Mouse (Mus musculus): ENCODE data around the gene Pla2g2d. TPM values are rescaled to one million over a fixed set of nuclear protein-coding genes. Genes with fewer than 3 reads are reported as not detected.
"Not testable (repeated sequence)": the region's sequence is repeated elsewhere in the genome, so short reads cannot be mapped to it uniquely, and the experiment has no call there.

Pla2g2d gene
- polyA plus RNA-seq, 1 experiment from 2014 or later: 0.08 TPM

- H3K9ac ChIP-seq: no peak overlapping the region
- no peaks in the 10 kb centered on the region for H3K9me3 ChIP-seq (replicated peaks)
- peaks cover 10% of the 10 kb centered on the region for H3K4me1 ChIP-seq
- no peaks in the 10 kb centered on the region for H3K27me3 ChIP-seq
- no peak overlapping the region for H3K4me2 ChIP-seq
- H3K36me3 ChIP-seq (ENCODE audit: poor library complexity, severe bottlenecking): no peaks in the 10 kb centered on the region
- no peak for ATAC-seq
- no peak overlapping the region for H3K27ac ChIP-seq
- WGBS: 85% methylated on average over 7 of the region's 7 CpGs
- H3K4me3 ChIP-seq: no peak overlapping the region
Observed at GRCm38 (mm10) chr4:138806920-138807541, 31.5 kb downstream of the Pla2g2d start.

- H3K4me1 ChIP-seq: peaks cover 5% of the 10 kb centered on the region; the same call in 1 of the 2 replicates
- H3K27me3 ChIP-seq: no peaks in the 10 kb centered on the region
- H3K27ac ChIP-seq: no peak overlapping the region
- no peaks in the 10 kb centered on the region for H3K9me3 ChIP-seq (replicated peaks)
- no peaks in the 10 kb centered on the region for H3K36me3 ChIP-seq (ENCODE audit: poor library complexity, severe bottlenecking)
- H3K9ac ChIP-seq: no peak overlapping the region
- no peak overlapping the region for H3K4me2 ChIP-seq
- no peak for ATAC-seq
- H3K4me3 ChIP-seq: no peak overlapping the region
- WGBS: 86% methylated on average over 9 of the region's 9 CpGs
Observed at GRCm38 (mm10) chr4:138816166-138816565, 40.6 kb downstream of the Pla2g2d start.

GRCm38 (mm10) chr4:138817736-138818135 lies 42.2 kb downstream of the Pla2g2d start:
- no peaks in the 10 kb centered on the region for H3K36me3 ChIP-seq (ENCODE audit: poor library complexity, severe bottlenecking)
- no peaks in the 10 kb centered on the region for H3K27me3 ChIP-seq
- WGBS: 85% methylated on average over 6 of the region's 6 CpGs
- ATAC-seq: no peak
- H3K4me3 ChIP-seq: no peak overlapping the region
- H3K9me3 ChIP-seq (replicated peaks): peaks cover 6% of the 10 kb centered on the region
- H3K4me1 ChIP-seq: peaks cover 5% of the 10 kb centered on the region; the same call in 1 of the 2 replicates
- no peak overlapping the region for H3K9ac ChIP-seq
- no peak overlapping the region for H3K4me2 ChIP-seq
- no peak overlapping the region for H3K27ac ChIP-seq

- H3K4me3 ChIP-seq: no peak overlapping the region
- no peak overlapping the region for H3K4me2 ChIP-seq
- no peak for ATAC-seq
- H3K27ac ChIP-seq: no peak overlapping the region
- no peaks in the 10 kb centered on the region for H3K27me3 ChIP-seq
- peaks cover 5% of the 10 kb centered on the region; the same call in 1 of the 2 replicates for H3K4me1 ChIP-seq
- no peaks in the 10 kb centered on the region for H3K36me3 ChIP-seq (ENCODE audit: poor library complexity, severe bottlenecking)
- 32% methylated on average over 8 of the region's 8 CpGs for WGBS
- H3K9me3 ChIP-seq (replicated peaks): peaks cover 13% of the 10 kb centered on the region
- H3K9ac ChIP-seq: no peak overlapping the region
Observed at GRCm38 (mm10) chr4:138819101-138819500, 43.6 kb downstream of the Pla2g2d start.

GRCm38 (mm10) chr4:138821036-138821435 lies 45.5 kb downstream of the Pla2g2d start:
- H3K36me3 ChIP-seq (ENCODE audit: poor library complexity, severe bottlenecking): no peaks in the 10 kb centered on the region
- no peaks in the 10 kb centered on the region for H3K27me3 ChIP-seq
- H3K4me2 ChIP-seq: no peak overlapping the region
- ATAC-seq: no peak
- peaks cover 13% of the 10 kb centered on the region for H3K9me3 ChIP-seq (replicated peaks)
- H3K27ac ChIP-seq: no peak overlapping the region
- H3K4me3 ChIP-seq: no peak overlapping the region
- 85% methylated on average over 2 of the region's 2 CpGs for WGBS
- no peak overlapping the region for H3K9ac ChIP-seq
- H3K4me1 ChIP-seq: peaks cover 5% of the 10 kb centered on the region; the same call in 1 of the 2 replicates

GRCm38 (mm10) chr4:138824161-138824560 lies 48.6 kb downstream of the Pla2g2d start:
- not testable (repeated sequence) for H3K27ac ChIP-seq; H3K4me2 ChIP-seq; ATAC-seq; H3K9ac ChIP-seq; H3K36me3 ChIP-seq (ENCODE audit: poor library complexity, severe bottlenecking); H3K4me1 ChIP-seq; H3K4me3 ChIP-seq; H3K27me3 ChIP-seq
- WGBS: 74% methylated on average over 2 of the region's 2 CpGs
- H3K9me3 ChIP-seq (replicated peaks): peaks cover 13% of the 10 kb centered on the region

GRCm38 (mm10) chr4:138824660-138825059 lies 49.1 kb downstream of the Pla2g2d start:
- Histone ChIP-seq H3K9me3 (replicated peaks) (peaks cover 13% of the 10 kb centered on the region), H3K9ac (no peak overlapping the region), H3K27me3 (no peaks in the 10 kb centered on the region), H3K4me2 (no peak overlapping the region), H3K4me3 (no peak overlapping the region), H3K4me1 (no peaks in the 10 kb centered on the region), H3K36me3 (ENCODE audit: poor library complexity, severe bottlenecking) (no peaks in the 10 kb centered on the region), H3K27ac (no peak overlapping the region)
- 83% methylated on average over 2 of the region's 2 CpGs for WGBS
- ATAC-seq: no peak

GRCm38 (mm10) chr4:138825751-138826567 lies 50.4 kb downstream of the Pla2g2d start:
- Histone ChIP-seq H3K4me3 (no peak overlapping the region), H3K27me3 (no peaks in the 10 kb centered on the region), H3K9me3 (replicated peaks) (peaks cover 13% of the 10 kb centered on the region), H3K36me3 (ENCODE audit: poor library complexity, severe bottlenecking) (no peaks in the 10 kb centered on the region), H3K9ac (no peak overlapping the region), H3K4me1 (no peaks in the 10 kb centered on the region), H3K4me2 (no peak overlapping the region), H3K27ac (no peak overlapping the region)
- ATAC-seq: no peak
- 78% methylated on average over 18 of the region's 18 CpGs for WGBS

- Histone ChIP-seq H3K4me1 (no peaks in the 10 kb centered on the region), H3K9me3 (replicated peaks) (peaks cover 11% of the 10 kb centered on the region), H3K27ac (no peak overlapping the region), H3K9ac (no peak overlapping the region), H3K36me3 (ENCODE audit: poor library complexity, severe bottlenecking) (no peaks in the 10 kb centered on the region), H3K4me2 (no peak overlapping the region), H3K4me3 (no peak overlapping the region), H3K27me3 (no peaks in the 10 kb centered on the region)
- ATAC-seq: no peak
- WGBS: 69% methylated on average over 11 of the region's 11 CpGs
Observed at GRCm38 (mm10) chr4:138827147-138827546, 51.6 kb downstream of the Pla2g2d start.

Other genes starting within 250 kb of the Pla2g2d start
- gene Vwa5b1, start 139.9 kb upstream of the Pla2g2d start, polyA plus RNA-seq (2015; fragmentation: Nextera tagmentation; extraction: Ambion mirVana): 0.68 and 0.82 TPM in 2 replicates
- gene Pla2g2c, start 50.9 kb upstream of the Pla2g2d start, polyA plus RNA-seq (2015; fragmentation: Nextera tagmentation; extraction: Ambion mirVana): 0.15 and 0.55 TPM in 2 replicates
- gene Ubxn10, start 38.6 kb upstream of the Pla2g2d start, polyA plus RNA-seq (2015; fragmentation: Nextera tagmentation; extraction: Ambion mirVana): 2.3 and 2.4 TPM in 2 replicates
- gene Pla2g2f, start 18.1 kb upstream of the Pla2g2d start, polyA plus RNA-seq (2015; fragmentation: Nextera tagmentation; extraction: Ambion mirVana): not detected in 2 replicates
- 0.26 and 0.42 TPM in 2 replicates for gene Pla2g5, start 87.7 kb downstream of the Pla2g2d start, polyA plus RNA-seq (2015; fragmentation: Nextera tagmentation; extraction: Ambion mirVana)
- not detected in 2 replicates for gene Gm13030, start 98.2 kb downstream of the Pla2g2d start, polyA plus RNA-seq (2015; fragmentation: Nextera tagmentation; extraction: Ambion mirVana)
- not detected in 2 replicates for gene Pla2g2e, start 102.2 kb downstream of the Pla2g2d start, polyA plus RNA-seq (2015; fragmentation: Nextera tagmentation; extraction: Ambion mirVana)
- gene Otud3, start 138.2 kb downstream of the Pla2g2d start, polyA plus RNA-seq (2015; fragmentation: Nextera tagmentation; extraction: Ambion mirVana): 2.5 and 3.6 TPM in 2 replicates
- gene Rnf186, start 191.4 kb downstream of the Pla2g2d start, polyA plus RNA-seq (2015; fragmentation: Nextera tagmentation; extraction: Ambion mirVana): 0.57 TPM in 1 of 2 replicates, not detected in the other
- 0.48 and 0.93 TPM in 2 replicates for gene Tmco4, start 197.2 kb downstream of the Pla2g2d start, polyA plus RNA-seq (2015; fragmentation: Nextera tagmentation; extraction: Ambion mirVana)

Data from forebrain, embryonic 13.5 days (tissue).